Mouse (Mus musculus) cerebellum, adult 9-11 months (tissue): ENCODE results near the gene Syt12.
"Not testable (repeated sequence)": the region's sequence is repeated elsewhere in the genome, so short reads cannot be mapped to it uniquely, and the experiment has no call there.

Experiments used
- DNase-seq: peaks from one replicate; pipeline ENCODE4 v3.0.0; 2022

Syt12 gene

GRCm38 (mm10) chr19:4487877-4488276, 10.6 kb upstream of the Syt12 start:
- no peak for DNase-seq

- DNase-seq, result no peak
Measured at GRCm38 (mm10) chr19:4485006-4485405, 7.8 kb upstream of the Syt12 start.

GRCm38 (mm10) chr19:4482111-4482859, 5.0 kb upstream of the Syt12 start:
- DNase-seq, result peak; percentile 74

- peak; percentile 75 for DNase-seq
Measured at GRCm38 (mm10) chr19:4481326-4481725, 4.1 kb upstream of the Syt12 start.

GRCm38 (mm10) chr19:4480041-4480440, 2.8 kb upstream of the Syt12 start:
- DNase-seq, result peak; percentile 86

GRCm38 (mm10) chr19:4478190-4478516, 906 bp upstream of the Syt12 start:
- no peak for DNase-seq

GRCm38 (mm10) chr19:4476601-4477257, 518 bp downstream of the Syt12 start:
- DNase-seq, result peak; percentile 84

GRCm38 (mm10) chr19:4475224-4475925, 1.9 kb downstream of the Syt12 start:
- peak; percentile 67 for DNase-seq

GRCm38 (mm10) chr19:4474739-4475138, 2.5 kb downstream of the Syt12 start:
- DNase-seq, result peak; percentile 58

GRCm38 (mm10) chr19:4473549-4473948, 3.7 kb downstream of the Syt12 start:
- DNase-seq, result no peak

- no peak for DNase-seq
Measured at GRCm38 (mm10) chr19:4468363-4468762, 8.9 kb downstream of the Syt12 start.

- DNase-seq, result no peak
Measured at GRCm38 (mm10) chr19:4464666-4465065, 12.6 kb downstream of the Syt12 start.

GRCm38 (mm10) chr19:4461981-4462380, 15.3 kb downstream of the Syt12 start:
- DNase-seq, result no peak

GRCm38 (mm10) chr19:4456227-4456626, 21.0 kb downstream of the Syt12 start:
- DNase-seq, result peak; percentile 66

- peak; percentile 37 for DNase-seq
Measured at GRCm38 (mm10) chr19:4455071-4455800, 22.0 kb downstream of the Syt12 start.

- DNase-seq, result not testable (repeated sequence)
Measured at GRCm38 (mm10) chr19:4454040-4454439, 23.2 kb downstream of the Syt12 start.

- no peak for DNase-seq
Measured at GRCm38 (mm10) chr19:4452525-4452924, 24.7 kb downstream of the Syt12 start.

- peak; percentile 40 for DNase-seq
Measured at GRCm38 (mm10) chr19:4451965-4452364, 25.3 kb downstream of the Syt12 start.

GRCm38 (mm10) chr19:4451098-4451497, 26.1 kb downstream of the Syt12 start:
- DNase-seq, result no peak

GRCm38 (mm10) chr19:4450666-4451065, 26.6 kb downstream of the Syt12 start:
- DNase-seq, result no peak

GRCm38 (mm10) chr19:4449230-4449629, 28.0 kb downstream of the Syt12 start:
- DNase-seq, result no peak

GRCm38 (mm10) chr19:4447445-4447844, 29.8 kb downstream of the Syt12 start:
- DNase-seq, result peak; percentile 38
